Mouse (Mus musculus): Measurements from ENCODE around the gene Nfe2l2.

GRCm38 (mm10) chr2:75658727-75659628, 45.5 kb downstream of the Nfe2l2 start, which contains the start of gene Hnrnpa3:
- TF ChIP-seq GATA1 (IDR thresholded peaks at IDR 0.05; ENCODE audit: borderline replicate concordance, low read length) (no peak), FLI1 (IDR thresholded peaks at IDR 0.05; ENCODE audit: low read length) (peak; percentile 27; the same call in 1 of the 2 replicates)
